Mouse (Mus musculus): ENCODE data around the gene Inpp5k.

- TF ChIP-seq CTCF (IDR thresholded peaks at IDR 0.05; ENCODE audit: extremely low read depth, insufficient read depth, insufficient read length, insufficient replicate concordance) = no peak
- TF ChIP-seq POLR2A (IDR thresholded peaks at IDR 0.05; ENCODE audit: low read depth, low read length) = no peak
These were observed 35.4 kb upstream of the Inpp5k start for GRCm38 (mm10) chr11:75595404-75595803.

Data from spleen, adult 2 months (tissue).